Mouse (Mus musculus) hematopoietic stem cell, adult 5-6 weeks (primary cell): ENCODE data around the gene Hebp1. TPM values are rescaled to one million over a fixed set of nuclear protein-coding genes. Genes with fewer than 3 reads are reported as not detected.

Experiments
- ATAC-seq, 2 experiments: fragments of 125-278 bp in 1 of 2; replicated peaks in 1 of 2; 2 replicates each; pipeline ENCODE4 v1.8.0; 2016 to 2017; ENCODE audit warnings: inconsistent platforms in 2 of 2, mild to moderate bottlenecking in 2 of 2, moderate number of reproducible peaks in 2 of 2, low read depth in 1 of 2, moderate TSS enrichment in 1 of 2; ENCODE audit not compliant: low FRiP score in 2 of 2, poor library complexity in 2 of 2, severe bottlenecking in 2 of 2, insufficient read depth in 1 of 2, low TSS enrichment in 1 of 2
- total RNA-seq: library from RNA; stranded (forward); fragments of 172-1452, 232-1000 nt; gene quantifications from 2 replicates; pipeline ENCODE4 v1.2.3, GENCODE M21; 2017

Gene Hebp1
- total RNA-seq, 1 experiment from 2014 or later = 54.6 TPM

DNA sequence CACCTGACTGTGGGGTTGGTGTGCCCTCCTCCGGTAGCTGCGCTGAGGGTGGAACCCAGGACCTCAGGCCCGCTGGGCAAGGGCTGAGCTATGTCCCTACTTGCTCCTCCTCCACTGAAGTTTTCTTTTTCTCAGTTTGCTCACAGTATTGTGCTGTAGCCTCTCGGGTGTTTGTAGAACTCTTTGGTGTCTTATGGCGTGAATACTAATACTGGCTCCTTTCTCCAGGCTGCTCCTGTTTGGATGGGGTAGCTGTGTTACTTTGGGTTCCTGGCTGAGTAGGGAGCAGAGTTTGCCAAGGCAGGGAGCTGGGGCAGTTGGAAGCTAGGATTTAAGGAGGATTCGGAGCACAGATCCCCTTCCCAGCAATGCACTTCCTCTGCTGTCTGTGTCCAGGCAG is 5.9 kb upstream of the Hebp1 start:
- ATAC-seq = no peak

DNA sequence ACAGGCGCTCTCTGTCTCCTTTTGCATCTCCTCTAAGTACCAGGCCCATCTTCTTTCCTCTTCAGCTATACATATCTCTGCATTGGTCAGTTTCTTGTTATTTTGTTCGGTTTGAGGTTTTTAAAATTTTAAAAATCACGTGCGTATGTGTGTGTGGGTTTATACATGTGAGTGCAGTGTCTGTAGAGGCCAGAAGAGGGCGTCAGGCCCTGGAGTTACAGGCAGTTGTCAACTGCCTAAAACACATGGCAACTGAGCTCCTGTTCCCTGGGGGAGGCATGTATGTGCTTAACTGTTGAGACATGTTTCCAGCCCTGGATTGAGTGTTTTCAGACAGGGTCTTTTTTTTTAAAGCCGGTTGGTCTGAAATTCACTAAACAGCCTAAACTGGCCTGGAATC is 4.8 kb upstream of the Hebp1 start:
- ATAC-seq = no peak

DNA sequence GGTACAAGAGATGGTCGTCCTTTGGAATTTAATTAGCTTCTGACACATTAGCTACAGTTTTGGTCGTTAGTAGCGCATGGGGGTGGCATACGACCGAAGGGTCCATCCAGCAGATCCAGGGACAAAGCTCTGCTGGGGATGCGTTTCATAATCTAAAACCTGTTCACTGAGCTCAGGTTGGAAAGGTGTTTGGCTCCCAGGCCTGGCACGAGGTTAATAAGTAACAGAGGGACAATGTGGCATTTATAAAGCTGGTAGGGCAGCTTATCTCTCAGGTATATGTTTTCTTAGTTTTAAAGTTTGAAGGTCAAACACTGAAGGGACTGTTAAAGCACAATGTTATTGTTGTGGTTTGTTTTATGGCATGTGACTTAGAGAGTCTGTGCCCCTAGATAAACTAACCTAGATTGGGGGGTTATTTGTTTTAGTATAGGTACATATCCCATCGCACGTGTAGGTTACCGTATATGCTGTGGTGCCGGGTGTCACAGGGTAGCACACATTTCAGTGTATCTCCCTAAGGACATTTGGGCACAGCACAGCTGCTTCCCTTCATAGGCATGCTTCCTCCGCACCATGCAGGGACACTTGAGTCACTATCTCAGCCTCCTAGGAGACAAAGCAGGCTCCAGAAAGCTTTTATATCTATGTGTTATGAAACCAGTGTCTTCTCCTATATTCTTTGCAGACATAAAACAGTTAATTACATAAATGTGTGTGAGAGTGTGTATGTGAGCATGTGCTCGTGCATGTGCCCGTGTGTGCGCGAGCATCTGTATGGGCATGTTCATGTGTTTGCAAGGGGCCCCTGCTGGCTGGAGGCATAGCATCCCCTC is 2.5 kb upstream of the Hebp1 start:
- ATAC-seq = no peak

DNA sequence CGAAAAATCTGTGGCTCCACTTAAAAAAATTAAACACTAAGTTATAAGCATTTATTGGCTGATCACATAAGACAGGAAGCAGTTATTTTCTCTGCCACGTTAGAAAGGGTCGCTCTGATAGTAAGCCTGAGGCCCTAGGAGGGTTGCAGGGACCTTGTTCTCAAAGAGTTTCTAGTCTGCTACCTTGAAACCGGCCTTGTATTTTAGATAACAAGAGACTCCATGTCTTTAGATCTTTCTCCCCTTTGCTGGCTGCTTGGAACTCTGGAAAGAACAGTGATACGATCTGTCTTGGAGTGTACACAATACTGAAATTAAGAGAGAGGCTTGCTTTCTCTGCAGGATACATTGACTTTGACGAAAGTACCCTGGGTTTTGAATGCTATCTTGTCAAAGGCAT is 904 bp upstream of the Hebp1 start:
- no peak for ATAC-seq

DNA sequence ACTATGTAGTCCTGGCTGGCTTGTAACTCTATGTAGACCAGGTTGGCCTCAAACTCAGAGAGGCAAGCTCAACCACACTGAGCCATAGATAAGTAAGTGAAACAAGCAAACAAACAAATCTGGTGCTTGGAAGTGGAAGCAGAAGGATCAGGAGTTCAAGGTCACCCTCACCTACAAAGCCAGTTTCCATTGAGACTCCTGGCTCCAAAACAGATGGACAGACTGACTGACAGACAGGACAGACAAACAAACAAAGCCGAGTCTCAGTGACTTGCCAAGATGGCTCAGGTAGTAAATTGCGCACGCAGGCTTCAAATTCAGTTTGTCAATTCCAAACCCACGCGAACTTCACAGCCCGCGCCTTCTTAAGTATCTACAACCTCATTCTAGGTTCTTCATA is 376 bp downstream of the Hebp1 start:
- no peak for ATAC-seq

DNA sequence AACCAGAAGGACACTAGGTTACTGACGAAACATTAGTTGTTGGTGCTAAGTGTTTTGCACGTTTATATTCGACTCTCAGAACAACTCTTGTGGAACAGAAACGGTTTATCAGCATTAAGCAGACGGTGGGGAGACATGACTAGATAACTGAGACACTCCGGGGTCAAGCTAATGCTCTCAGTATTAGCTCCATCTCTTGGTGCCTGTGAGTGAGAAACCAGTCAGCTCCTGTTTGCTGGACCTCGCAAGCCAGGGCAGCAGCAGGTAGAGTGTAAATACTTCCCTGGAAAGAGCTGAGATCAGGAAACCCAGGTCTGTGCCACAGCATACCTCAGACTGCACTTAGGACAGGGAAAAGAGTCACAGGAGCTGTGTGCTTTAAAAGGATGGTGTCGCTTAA is 1.1 kb downstream of the Hebp1 start:
- no peak for ATAC-seq

DNA sequence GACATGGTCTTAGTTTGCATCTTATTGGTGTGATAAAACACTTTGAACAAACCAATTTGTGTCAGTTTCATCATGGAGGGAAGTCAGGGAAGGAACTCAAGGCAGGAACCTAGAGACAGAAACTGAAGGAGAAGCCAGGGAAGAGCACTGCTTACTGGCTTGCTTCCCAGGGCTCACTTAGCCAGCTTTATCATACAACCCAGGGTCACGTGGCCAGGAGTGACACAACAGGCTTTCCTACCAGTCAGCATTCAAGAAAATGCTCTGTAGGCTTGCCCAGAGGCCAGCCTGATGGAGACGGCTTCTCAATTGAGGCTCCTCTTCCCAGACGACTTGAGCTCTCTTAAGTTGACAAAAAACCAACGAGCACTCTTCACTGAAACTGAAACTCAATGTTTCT is 2.9 kb downstream of the Hebp1 start:
- no peak for ATAC-seq

DNA sequence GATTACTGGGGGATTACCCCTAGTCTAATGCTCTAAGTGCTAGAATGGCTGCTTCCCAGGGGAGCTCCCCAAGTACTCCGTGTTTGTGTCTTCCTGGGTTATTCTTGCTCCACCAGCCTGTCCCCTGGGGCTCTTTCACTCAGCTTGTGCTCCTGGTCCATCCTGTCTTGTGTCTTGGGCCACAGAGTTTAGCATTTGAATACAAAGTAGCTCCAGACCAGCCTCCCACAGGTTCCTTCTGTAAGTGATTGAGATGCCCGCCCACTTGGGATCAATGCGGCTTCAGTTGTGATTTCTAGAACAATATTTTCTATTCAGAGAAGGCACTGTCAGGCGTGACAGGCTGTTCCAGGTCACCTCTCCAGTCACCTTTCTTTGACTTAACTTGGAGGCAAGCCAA is 4.1 kb downstream of the Hebp1 start:
- no peak for ATAC-seq

DNA sequence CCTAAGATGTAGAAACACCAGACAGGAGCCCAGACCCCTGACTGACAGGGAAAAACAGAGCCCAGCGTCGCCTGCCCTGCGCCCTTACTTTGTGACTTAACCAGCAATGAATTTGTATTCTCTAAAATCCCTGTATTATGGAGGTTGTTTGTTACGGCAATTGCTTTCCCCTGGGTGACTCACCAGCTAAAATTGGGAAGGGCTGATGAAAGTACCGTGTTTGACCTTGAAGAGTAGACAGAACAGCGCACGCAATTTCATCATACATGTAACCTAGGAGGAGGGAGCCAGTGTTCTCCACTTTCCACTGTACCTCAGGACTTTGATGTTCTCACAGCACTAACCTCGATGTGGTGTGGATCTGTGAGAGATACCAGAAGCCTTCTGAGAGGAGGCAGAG is 4.8 kb downstream of the Hebp1 start:
- no peak for ATAC-seq

DNA sequence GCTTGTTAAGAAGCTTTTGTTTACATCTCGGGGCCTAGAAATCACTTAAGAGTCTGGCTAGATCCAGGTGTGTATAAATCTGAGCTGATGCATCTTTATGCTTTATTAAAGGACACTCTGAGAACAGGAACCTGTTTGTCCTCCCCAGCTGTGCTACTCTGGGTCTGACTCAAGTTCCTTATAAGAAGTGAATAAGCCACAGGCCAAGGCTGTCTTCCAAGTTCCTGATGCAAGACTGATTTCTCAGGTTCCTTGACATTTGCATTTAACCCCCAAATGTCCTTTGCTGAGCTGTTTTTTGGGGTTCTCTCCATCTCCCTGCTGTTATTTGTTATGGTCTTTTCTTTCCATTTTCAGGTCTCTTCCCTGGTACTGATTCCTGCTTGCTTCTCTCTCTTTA is 5.9 kb downstream of the Hebp1 start:
- peak; percentile 25 to 29; a peak in 1 of 4 replicates for ATAC-seq

DNA sequence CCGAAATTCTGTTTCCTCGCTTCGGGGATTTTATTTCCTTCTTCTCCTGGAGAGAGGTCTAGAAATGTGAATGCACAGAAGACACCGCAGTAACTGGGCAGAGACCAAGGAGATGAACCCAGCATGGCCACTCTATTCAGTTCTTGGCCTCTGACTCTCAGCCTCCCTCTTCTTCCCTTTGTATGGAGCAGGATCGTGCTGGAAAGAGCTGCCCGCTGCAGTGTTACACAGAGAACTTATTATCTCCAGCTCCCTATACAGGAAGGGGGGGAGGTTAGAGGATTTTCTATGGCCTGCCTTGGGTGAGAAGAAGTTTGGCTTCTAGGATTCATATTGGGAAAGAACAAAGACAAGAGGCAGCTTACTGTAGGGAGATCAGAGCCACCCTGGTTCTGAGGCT is 7.7 kb downstream of the Hebp1 start:
- ATAC-seq = no peak

DNA sequence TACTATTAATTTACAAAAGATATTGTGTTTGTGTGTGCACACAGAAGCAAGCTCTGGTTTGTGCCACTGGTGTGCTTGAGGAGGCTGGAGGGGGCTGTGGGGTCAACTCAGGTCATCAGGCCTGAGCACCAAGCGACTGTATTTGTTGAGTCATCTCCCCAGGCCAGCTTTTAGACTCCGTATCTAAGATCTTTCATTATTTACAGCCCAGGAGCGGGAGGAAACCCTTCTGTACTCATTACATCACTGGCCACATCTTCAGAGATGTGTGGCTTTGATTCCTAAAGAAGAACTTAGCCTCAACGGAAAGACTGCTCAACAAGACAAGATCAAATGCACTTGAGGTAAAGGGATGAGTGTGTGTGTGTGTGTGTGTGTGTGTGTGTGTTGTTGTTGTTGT is 9.2 kb downstream of the Hebp1 start:
- peak; percentile 54 to 68 for ATAC-seq

DNA sequence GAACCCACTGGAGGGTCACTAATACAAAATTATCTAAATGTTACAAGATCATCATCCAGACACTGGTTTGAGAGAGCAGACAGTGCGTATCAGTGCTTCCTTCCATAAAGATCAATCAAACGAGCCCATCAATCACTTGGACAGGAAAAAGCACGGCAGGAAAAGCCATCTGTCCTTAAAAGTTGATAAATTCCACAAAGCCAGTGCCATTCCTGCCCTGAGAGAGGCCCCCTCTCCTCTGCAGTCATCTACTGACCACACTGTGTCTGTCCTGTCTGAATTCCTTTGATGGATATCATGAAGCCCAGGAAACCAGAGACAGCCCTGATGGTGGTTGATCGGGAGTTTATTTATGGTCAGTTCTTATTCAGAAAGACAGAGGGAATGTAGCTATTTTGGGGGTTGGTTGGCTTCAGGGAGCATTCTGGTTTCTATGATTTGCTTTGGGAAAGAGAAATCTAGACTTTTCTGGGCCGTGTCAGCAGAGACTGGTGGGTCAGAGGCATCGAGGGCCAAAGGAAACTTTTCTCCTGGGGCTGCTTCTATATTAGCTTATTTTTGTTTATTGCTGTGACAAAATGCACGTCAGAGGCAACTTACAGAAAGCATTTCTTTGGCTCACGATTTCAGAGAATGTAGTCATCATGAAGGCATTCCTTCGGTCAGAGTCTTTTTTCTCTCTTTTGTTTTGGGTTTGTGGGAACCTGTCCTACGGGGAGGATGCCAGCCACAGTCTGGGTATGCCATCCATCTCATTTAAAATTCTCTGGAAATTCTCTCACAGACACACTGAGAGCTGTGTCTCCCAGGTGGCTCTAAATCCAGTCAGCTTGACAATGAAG is 10.5 kb downstream of the Hebp1 start:
- ATAC-seq = no peak

DNA sequence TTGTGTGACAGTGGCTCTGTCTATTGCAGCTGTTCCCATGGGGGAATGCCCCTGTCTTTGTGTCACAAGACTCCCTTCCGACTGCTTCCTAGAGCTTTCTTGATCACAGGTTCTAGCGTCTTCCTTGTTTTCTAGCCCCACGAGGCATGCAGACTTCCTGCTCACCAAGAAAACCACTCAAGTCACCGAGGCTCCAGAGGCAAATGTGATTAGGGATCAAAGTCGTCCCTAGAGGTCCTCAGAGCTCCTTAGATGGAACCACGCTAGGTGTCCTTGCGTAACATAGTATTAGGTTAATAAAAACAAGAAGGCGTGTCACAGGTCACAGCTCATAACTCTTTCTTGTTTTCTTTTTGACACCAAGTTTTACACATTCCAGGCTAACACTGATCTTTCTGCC is 13.9 kb downstream of the Hebp1 start:
- ATAC-seq = peak; percentile 66 to 70

DNA sequence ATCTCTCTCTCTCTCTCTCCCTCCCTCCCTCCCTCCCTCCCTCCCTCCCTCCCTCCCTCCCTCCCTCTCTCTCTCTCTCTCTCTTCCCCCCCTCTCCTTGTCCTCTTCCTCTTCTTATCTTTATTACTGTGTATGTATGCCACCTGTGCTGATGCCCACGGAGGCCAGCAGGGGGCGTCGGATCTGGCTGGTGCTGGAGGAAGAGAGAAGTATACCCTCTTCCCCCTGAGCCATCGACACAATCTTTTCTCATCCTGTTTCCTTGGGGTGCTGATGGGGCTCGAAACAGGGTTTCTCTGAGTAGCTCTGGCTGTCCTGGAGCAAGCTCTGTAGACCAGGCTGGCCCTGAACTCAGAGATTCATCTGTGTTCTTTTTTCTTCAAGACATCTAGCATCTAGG is 14.9 kb downstream of the Hebp1 start:
- ATAC-seq = no peak

DNA sequence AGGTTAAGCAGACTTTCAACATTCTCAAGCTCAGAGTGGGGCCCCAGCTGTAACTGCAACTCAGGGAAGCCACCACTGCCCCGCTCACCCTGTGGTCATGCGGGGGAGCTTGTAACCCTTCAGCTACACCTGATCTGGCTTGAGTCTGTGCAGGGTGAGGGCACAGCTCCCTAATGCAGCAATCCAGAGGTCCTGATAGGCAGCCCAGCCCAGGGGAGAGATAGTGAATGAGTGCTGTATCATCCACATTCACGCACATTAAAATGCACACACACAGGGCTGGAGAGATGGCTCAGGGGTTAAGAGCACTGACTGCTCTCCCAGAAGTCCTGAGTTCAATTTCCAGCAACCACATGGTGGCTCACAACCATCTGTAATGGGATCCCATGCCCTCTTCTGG is 19.2 kb downstream of the Hebp1 start:
- ATAC-seq = peak in 1 of 2 experiments; percentile 22; a peak in 2 of 4 replicates

DNA sequence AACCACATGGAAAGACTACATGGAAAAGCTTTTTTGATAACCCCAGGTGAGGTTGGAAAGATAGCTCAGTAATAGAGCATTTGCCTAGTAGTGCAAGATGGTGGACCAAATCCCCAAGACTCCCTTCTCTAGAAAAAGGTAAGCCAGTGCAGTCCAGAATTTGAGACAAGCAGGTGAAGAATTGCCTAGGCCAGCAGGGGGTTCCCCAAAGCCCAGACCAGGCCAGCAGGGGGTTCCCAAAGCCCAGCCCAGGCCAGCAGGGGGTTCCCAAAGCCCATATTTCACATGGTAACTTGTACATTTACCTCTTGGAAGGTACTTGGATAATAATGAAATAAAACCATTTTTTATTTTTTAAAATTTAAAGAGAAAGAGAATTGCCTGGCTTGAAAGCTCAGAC is 20.6 kb downstream of the Hebp1 start:
- no peak for ATAC-seq

DNA sequence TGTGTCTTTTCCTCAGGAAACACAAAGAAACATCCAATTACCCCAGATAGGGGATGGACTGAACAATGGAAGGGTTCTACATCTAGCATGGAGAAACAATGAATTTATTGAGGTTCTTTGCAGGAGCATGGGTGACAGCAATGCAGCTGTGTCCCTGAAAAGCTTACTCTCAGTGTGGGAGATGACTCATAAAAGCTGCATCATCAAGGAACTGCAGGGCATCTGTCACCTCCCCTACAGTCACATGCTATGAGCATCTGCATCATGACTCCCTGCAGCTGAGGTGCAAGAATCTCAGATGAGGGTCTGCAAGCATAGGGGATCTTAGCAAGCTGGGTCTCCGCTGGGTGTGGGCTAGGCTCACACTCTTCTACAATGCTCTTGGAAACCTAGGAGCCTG is 22.8 kb downstream of the Hebp1 start:
- ATAC-seq = no peak

DNA sequence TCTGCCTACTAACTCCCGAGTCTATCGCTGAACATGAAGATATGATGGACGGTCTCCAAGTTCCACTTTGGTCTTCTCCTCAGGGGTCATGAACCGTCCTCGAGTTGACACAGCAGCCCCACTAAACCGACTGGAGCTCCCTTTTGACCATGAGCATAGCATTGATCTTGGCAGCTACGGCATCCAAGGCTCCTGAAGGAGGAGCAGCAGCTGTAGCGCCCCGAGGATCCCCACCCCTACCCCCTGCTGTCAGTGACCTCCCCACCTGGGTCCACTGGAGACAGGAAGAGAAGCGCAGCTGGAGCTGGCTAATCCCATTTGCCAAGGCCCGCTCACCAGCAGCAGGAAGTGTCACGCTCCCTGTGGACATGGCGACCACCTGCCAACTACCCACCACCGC is 26.1 kb downstream of the Hebp1 start:
- no peak for ATAC-seq
